Mouse (Mus musculus): ENCODE data around the gene Paqr5. TPM values are rescaled to one million over a fixed set of nuclear protein-coding genes. Genes with fewer than 3 reads are reported as not detected.

The Paqr5 gene
- polyA plus RNA-seq (2017; shearing (Covaris generic)), result 0.51 TPM

GRCm38 (mm10) chr9:62026600-62026999, at the start of gene Paqr5:
Gene Paqr5, minus strand, starts transcription at chr9:62026856.

DNA sequence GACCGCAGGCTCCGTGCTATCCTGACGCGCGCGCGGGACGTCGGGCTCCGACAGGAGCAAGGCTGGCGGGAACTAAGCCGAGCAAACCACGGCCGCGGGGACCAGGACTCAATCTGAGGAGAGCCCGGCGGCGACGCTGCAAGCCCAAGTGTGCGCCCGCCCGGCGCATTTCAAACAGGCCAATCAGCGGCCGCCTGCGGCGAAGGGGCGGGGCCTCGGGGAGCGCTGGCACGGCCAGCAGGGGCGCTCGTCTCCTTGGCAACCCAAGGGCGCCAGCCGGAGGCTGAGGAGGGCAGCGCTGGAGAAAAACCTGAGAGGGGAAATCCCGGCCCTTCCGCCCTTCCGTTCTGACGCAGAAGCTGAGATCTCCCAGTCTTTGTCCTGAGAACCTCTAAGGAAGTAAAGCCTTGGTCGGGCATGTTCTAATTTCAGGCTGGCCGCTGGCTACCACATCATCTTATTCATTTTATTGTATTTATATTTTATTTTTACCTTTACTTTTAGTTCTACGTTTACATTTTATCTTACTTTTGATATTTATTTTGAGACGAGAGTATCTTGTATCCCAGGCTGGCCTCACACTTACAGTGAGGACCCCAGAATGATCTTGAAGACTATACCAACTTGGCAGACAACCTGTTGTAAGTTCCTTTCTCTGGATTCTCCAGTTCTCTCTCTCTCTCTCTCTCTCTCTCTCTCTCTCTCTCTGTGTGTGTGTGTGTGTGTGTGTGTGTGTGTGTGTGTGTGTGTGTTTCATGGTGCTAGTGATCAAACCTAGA, 79.8 kb downstream of the Paqr5 start, which contains the start of gene Kif23:
Kif23 (minus strand) TSS at position 152 of the 779 bp plus-strand sequence.

GRCm38 (mm10) chr9:61914203-61914916, 112.3 kb downstream of the Paqr5 start, which contains the start of gene Rplp1:
Gene Rplp1, minus strand, starts transcription at chr9:61914542.

Other genes starting within 250 kb of the Paqr5 start
- gene Rplp1, start 112.3 kb downstream of the Paqr5 start, polyA plus RNA-seq (2017; shearing (Covaris generic)), result 1,662 TPM
- 8.7 TPM for gene Kif23, start 80.1 kb downstream of the Paqr5 start, polyA plus RNA-seq (2017; shearing (Covaris generic))
- 10.1 TPM for gene Glce, start 95.8 kb upstream of the Paqr5 start, polyA plus RNA-seq (2017; shearing (Covaris generic))

All from effector memory CD4-positive, alpha-beta T cell, adult 7 months (primary cell).